In genomic region chr19:6118677-6119185, GRCm38 (mm10) we compare ENCODE assay signal across 8 mouse cellular contexts. TPM values are rescaled to one million over a fixed set of nuclear protein-coding genes. Genes with fewer than 3 reads are reported as not detected.
A peak's percentile ranks its signal among the peaks of the same experiment; 100 is the strongest.
DNase-seq lines count a peak whose midpoint lies in the region; ATAC-seq and TF ChIP-seq lines count a peak whose summit lies in the region.

No protein-coding gene starts in this region.

- no peak for TF ChIP-seq EP300 in liver, postnatal 0 days (IDR thresholded peaks at IDR 0.05; ENCODE audit: low read depth)

- peak overlapping the region; percentile 38; the same call in 1 of the 2 replicates for H3K9ac ChIP-seq in kidney, postnatal 0 days (ENCODE audit: low read depth, low read length)
- peak overlapping the region; percentile 88 for H3K9ac ChIP-seq in forebrain, embryonic 16.5 days (replicated peaks; ENCODE audit: low read depth, low read length)
- peak overlapping the region; percentile 86 for H3K9ac ChIP-seq in liver, postnatal 0 days (replicated peaks)

- peak overlapping the region; percentile 98 for H3K4me2 ChIP-seq in kidney, postnatal 0 days (ENCODE audit: low read length)
- peak overlapping the region; percentile 76 for H3K4me2 ChIP-seq in forebrain, embryonic 16.5 days (ENCODE audit: low read length)
- peak overlapping the region; percentile 100 for H3K4me2 ChIP-seq in liver, postnatal 0 days (ENCODE audit: low read depth, low read length)

- peak overlapping the region; percentile 79 for H3K4me3 ChIP-seq in kidney, postnatal 0 days (replicated peaks; ENCODE audit: low read depth, low read length)
- H3K4me3 ChIP-seq in brown adipose tissue, adult 24 weeks (ENCODE audit: insufficient read depth, low read depth, low read length) = peak overlapping the region; percentile 84
- peak overlapping the region; percentile 88 for H3K4me3 ChIP-seq in forebrain, embryonic 16.5 days (replicated peaks; ENCODE audit: low read length)
- H3K4me3 ChIP-seq in liver, postnatal 0 days (ENCODE audit: low read depth, low read length) = peak overlapping the region; percentile 86

- intact Hi-C loops in gastrocnemius, postnatal 14 days (cut with DNase I; ENCODE audit: low total_unique reads) = no loop called here

- no peaks in the 10 kb centered on the region for H3K27me3 ChIP-seq in kidney, postnatal 0 days (ENCODE audit: insufficient read depth, low read length)
- no peaks in the 10 kb centered on the region for H3K27me3 ChIP-seq in forebrain, embryonic 16.5 days (replicated peaks; ENCODE audit: control insufficient read depth, insufficient read depth, low read length)
- no peaks in the 10 kb centered on the region for H3K27me3 ChIP-seq in liver, postnatal 0 days (ENCODE audit: insufficient read depth, low read length)

- no peak for TF ChIP-seq CTCF in kidney, postnatal 0 days (IDR thresholded peaks at IDR 0.05; ENCODE audit: low read depth)
- TF ChIP-seq CTCF in liver, postnatal 0 days (IDR thresholded peaks at IDR 0.05; ENCODE audit: low read depth) = no peak

- ATAC-seq in kidney, postnatal 0 days (replicated peaks; ENCODE audit: low FRiP score, low read depth) = no peak
- peak; percentile 56; the same call in 1 of the 2 replicates for ATAC-seq in forebrain, embryonic 16.5 days
- ATAC-seq in liver, postnatal 0 days = peak; percentile 8; the same call in 1 of the 2 replicates

- peaks cover 17% of the 10 kb centered on the region for H3K36me3 ChIP-seq in kidney, postnatal 0 days (ENCODE audit: insufficient read depth, low read length)
- H3K36me3 ChIP-seq in forebrain, embryonic 16.5 days (ENCODE audit: control insufficient read depth, insufficient read depth) = peaks cover 15% of the 10 kb centered on the region
- H3K36me3 ChIP-seq in liver, postnatal 0 days (replicated peaks; ENCODE audit: insufficient read depth, low read length) = peaks cover 22% of the 10 kb centered on the region

- peaks cover 5% of the 10 kb centered on the region for H3K4me1 ChIP-seq in kidney, postnatal 0 days (replicated peaks; ENCODE audit: insufficient read depth, low read length)
- H3K4me1 ChIP-seq in brown adipose tissue, adult 24 weeks (ENCODE audit: control insufficient read depth, insufficient read depth, insufficient read length, low read length) = no peaks in the 10 kb centered on the region; the same call in 1 of the 2 replicates
- H3K4me1 ChIP-seq in forebrain, embryonic 16.5 days (replicated peaks; ENCODE audit: control insufficient read depth, insufficient read depth, low read length) = peaks cover 26% of the 10 kb centered on the region
- peaks cover 17% of the 10 kb centered on the region for H3K4me1 ChIP-seq in liver, postnatal 0 days (ENCODE audit: insufficient read depth)

- peak overlapping the region; percentile 95 for H3K27ac ChIP-seq in kidney, postnatal 0 days
- H3K27ac ChIP-seq in brown adipose tissue, adult 24 weeks (replicated peaks; ENCODE audit: low read depth, low read length) = peak overlapping the region; percentile 52
- H3K27ac ChIP-seq in forebrain, embryonic 16.5 days (ENCODE audit: low read length) = peak overlapping the region; percentile 95
- H3K27ac ChIP-seq in liver, postnatal 0 days (ENCODE audit: low read depth) = peak overlapping the region; percentile 94

- 2% methylated on average over 8 of the region's 8 CpGs for WGBS in kidney, postnatal 0 days
- under 1% methylated on average over 8 of the region's 8 CpGs for WGBS in forebrain, embryonic 16.5 days
- 5% methylated on average over 8 of the region's 8 CpGs for WGBS in liver, postnatal 0 days (ENCODE audit: insufficient replicate concordance)

- no peaks in the 10 kb centered on the region for H3K9me3 ChIP-seq in kidney, postnatal 0 days (replicated peaks; ENCODE audit: low read length)
- no peaks in the 10 kb centered on the region for H3K9me3 ChIP-seq in forebrain, embryonic 16.5 days (ENCODE audit: control insufficient read depth, low read length)
- no peaks in the 10 kb centered on the region for H3K9me3 ChIP-seq in liver, postnatal 0 days (ENCODE audit: low read length)

- DNase-seq in kidney, postnatal 0 days (ENCODE audit: low spot score) = no peak
- no peak for DNase-seq in kidney, postnatal 25 days
- DNase-seq in liver, postnatal 0 days = no peak
- no peak for DNase-seq in gastrocnemius, postnatal 14 days
- DNase-seq in frontal cortex, postnatal 10 days (ENCODE audit: low spot score in 2 of 2) = no peak
- no peak for DNase-seq in ovary, postnatal 36 days (ENCODE audit: low spot score)

RNA-seq across cellular contexts. Expression of gene Sac3d1, which starts 0.3 kb away (rescaled TPM):
- polyA plus RNA-seq in kidney, postnatal 0 days (2015; fragmentation: Nextera tagmentation; extraction: Ambion mirVana) = 32.0 and 35.9 TPM in 2 replicates
- 5.7 and 6.8 TPM in 2 replicates for polyA plus RNA-seq in brown adipose tissue, adult 24 weeks (2012; ENCODE audit: insufficient read depth, insufficient read length, missing spikeins)
- polyA plus RNA-seq in forebrain, embryonic 16.5 days (2015; fragmentation: Nextera tagmentation; extraction: Ambion mirVana) = 46.4 and 50.5 TPM in 2 replicates
- polyA plus RNA-seq in liver, postnatal 0 days (2015; fragmentation: Nextera tagmentation; extraction: Ambion mirVana) = 15.0 and 15.6 TPM in 2 replicates
- total RNA-seq in gastrocnemius, postnatal 14 days (2021) = 10 to 100 TPM in 1 of 2 experiments, 1 to 10 TPM in 1; 8.8 to 14.4 TPM

RNA-seq across cellular contexts. Expression of gene Snx15, which starts 9.4 kb away (rescaled TPM):
- 26.5 and 30.0 TPM in 2 replicates for polyA plus RNA-seq in kidney, postnatal 0 days (2015; fragmentation: Nextera tagmentation; extraction: Ambion mirVana)
- 13.3 and 13.6 TPM in 2 replicates for polyA plus RNA-seq in brown adipose tissue, adult 24 weeks (2012; ENCODE audit: insufficient read depth, insufficient read length, missing spikeins)
- polyA plus RNA-seq in forebrain, embryonic 16.5 days (2015; fragmentation: Nextera tagmentation; extraction: Ambion mirVana) = 40.3 and 50.1 TPM in 2 replicates
- 38.6 and 41.6 TPM in 2 replicates for polyA plus RNA-seq in liver, postnatal 0 days (2015; fragmentation: Nextera tagmentation; extraction: Ambion mirVana)
- 10 to 100 TPM in 1 of 2 experiments, 1 to 10 TPM in 1; 8.2 to 11.9 TPM for total RNA-seq in gastrocnemius, postnatal 14 days (2021)

RNA-seq across cellular contexts. Expression of gene Naaladl1, which starts 13.1 kb away (rescaled TPM):
- polyA plus RNA-seq in kidney, postnatal 0 days (2015; fragmentation: Nextera tagmentation; extraction: Ambion mirVana) = 0.17 TPM in 2 replicates
- polyA plus RNA-seq in brown adipose tissue, adult 24 weeks (2012; ENCODE audit: insufficient read depth, insufficient read length, missing spikeins) = not detected in 2 replicates
- polyA plus RNA-seq in forebrain, embryonic 16.5 days (2015; fragmentation: Nextera tagmentation; extraction: Ambion mirVana) = 0.35 and 0.58 TPM in 2 replicates
- polyA plus RNA-seq in liver, postnatal 0 days (2015; fragmentation: Nextera tagmentation; extraction: Ambion mirVana) = 0.46 and 0.63 TPM in 2 replicates
- not detected for total RNA-seq in gastrocnemius, postnatal 14 days (2021)

RNA-seq across cellular contexts. Expression of gene Batf2, which starts 22.1 kb away (rescaled TPM):
- 0.38 and 0.49 TPM in 2 replicates for polyA plus RNA-seq in kidney, postnatal 0 days (2015; fragmentation: Nextera tagmentation; extraction: Ambion mirVana)
- polyA plus RNA-seq in brown adipose tissue, adult 24 weeks (2012; ENCODE audit: insufficient read depth, insufficient read length, missing spikeins) = 1.2 TPM in 1 of 2 replicates, not detected in the other
- not detected in 2 replicates for polyA plus RNA-seq in forebrain, embryonic 16.5 days (2015; fragmentation: Nextera tagmentation; extraction: Ambion mirVana)
- 0.59 and 1.1 TPM in 2 replicates for polyA plus RNA-seq in liver, postnatal 0 days (2015; fragmentation: Nextera tagmentation; extraction: Ambion mirVana)
- under 1 TPM in 1 of 2 experiments, not detected in 1; 0.20 TPM for total RNA-seq in gastrocnemius, postnatal 14 days (2021)

RNA-seq across cellular contexts. Expression of gene Arl2, which starts 22.6 kb away (rescaled TPM):
- polyA plus RNA-seq in kidney, postnatal 0 days (2015; fragmentation: Nextera tagmentation; extraction: Ambion mirVana) = 96.1 and 103 TPM in 2 replicates
- polyA plus RNA-seq in brown adipose tissue, adult 24 weeks (2012; ENCODE audit: insufficient read depth, insufficient read length, missing spikeins) = 45.8 and 62.3 TPM in 2 replicates
- 69.9 and 92.6 TPM in 2 replicates for polyA plus RNA-seq in forebrain, embryonic 16.5 days (2015; fragmentation: Nextera tagmentation; extraction: Ambion mirVana)
- 16.7 and 20.5 TPM in 2 replicates for polyA plus RNA-seq in liver, postnatal 0 days (2015; fragmentation: Nextera tagmentation; extraction: Ambion mirVana)
- 10 to 100 TPM; 53.4 to 55.4 TPM for total RNA-seq in gastrocnemius, postnatal 14 days (2021)

Comparison
In these comparisons a context has a peak if more than half of its experiments do, and no peak if none do; other contexts are left out.
1. H3K9ac ChIP-seq: peak in every context shown above with its lines; median percentile 88 in forebrain, embryonic 16.5 days; 86 in liver, postnatal 0 days; 38 in kidney, postnatal 0 days.